Mouse (Mus musculus): Measurements from ENCODE around the gene Ahr.

- no peak for TF ChIP-seq POLR2A (IDR thresholded peaks at IDR 0.05; ENCODE audit: insufficient read depth, low read depth, low read length)
- TF ChIP-seq CTCF (IDR thresholded peaks at IDR 0.05; ENCODE audit: insufficient read depth, low read depth, low read length) = no peak
Observed at GRCm38 (mm10) chr12:35527429-35527828, 7.4 kb downstream of the Ahr start.

All from olfactory bulb, adult 2 months (tissue).